Mouse (Mus musculus) adrenal gland, postnatal 36 days (tissue): Measurements from ENCODE around the gene Serpinb9e. TPM values are rescaled to one million over a fixed set of nuclear protein-coding genes. Genes with fewer than 3 reads are reported as not detected.
"Not testable (repeated sequence)": the region's sequence is repeated elsewhere in the genome, so short reads cannot be mapped to it uniquely, and the experiment has no call there.

ENCODE experiments used
- DNase-seq, 2 experiments: peaks; one replicate each; pipeline ENCODE4 v3.0.0; 2021; ENCODE audit warnings: mixed read lengths in 1 of 2
- long read RNA-seq, 2 experiments: library from polyadenylated mRNA; stranded (forward); transcript quantifications; one replicate each; pipeline ENCODE4 v2.0.0; 2021; ENCODE audit warnings: borderline sequencing depth in 2 of 2
- total RNA-seq, 2 experiments: library from RNA; stranded (reverse); gene quantifications; 2 replicates each; pipeline ENCODE4 v1.2.3; 2021

Serpinb9e gene
- total RNA-seq, result not detected
- long read RNA-seq, experiment 1, result 0 reads
- long read RNA-seq, experiment 2, result 0 reads

DNA sequence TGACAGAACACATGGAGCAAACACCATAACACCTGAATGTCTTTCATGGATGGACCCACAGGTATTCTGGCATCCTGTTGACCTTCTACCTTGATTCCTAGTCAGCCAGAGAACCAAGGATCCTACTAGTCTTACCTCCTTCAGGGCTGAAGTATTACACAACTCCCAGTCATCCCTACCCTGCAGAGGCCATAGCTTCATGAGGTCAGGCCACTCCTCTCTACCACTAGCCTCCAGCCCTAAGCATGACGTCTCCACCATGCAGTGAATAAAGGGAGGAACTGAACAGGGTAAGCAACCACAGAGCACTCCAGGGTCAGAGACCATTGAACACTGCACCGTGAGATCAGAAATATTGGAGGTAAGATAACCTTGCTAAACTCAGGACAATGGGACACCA is at the start of gene Serpinb9e:
Serpinb9e (plus strand) TSS at position 301 of the 400 bp plus-strand sequence.
- DNase-seq, result not testable (repeated sequence)

DNA sequence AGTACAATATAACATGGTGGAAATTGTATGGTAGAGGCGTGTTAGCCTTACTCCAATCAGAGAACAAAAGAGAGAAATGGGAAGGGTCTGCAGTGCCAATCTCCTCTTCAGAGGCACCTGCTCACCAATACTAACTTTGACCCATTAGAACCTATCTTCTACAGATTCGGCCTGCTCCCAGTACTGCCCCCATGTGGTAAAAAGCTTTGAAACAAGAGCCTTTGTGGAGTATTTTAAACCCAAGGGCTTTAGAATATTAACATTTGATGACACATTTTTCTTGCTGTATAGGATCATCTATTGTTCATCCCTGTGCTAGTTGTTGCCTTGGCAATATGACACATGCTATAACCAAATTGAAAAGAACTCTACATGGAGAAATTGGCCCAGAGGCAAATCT is 49.7 kb upstream of the Serpinb9e start:
- peak in 1 of 2 experiments; percentile 3 for DNase-seq

DNA sequence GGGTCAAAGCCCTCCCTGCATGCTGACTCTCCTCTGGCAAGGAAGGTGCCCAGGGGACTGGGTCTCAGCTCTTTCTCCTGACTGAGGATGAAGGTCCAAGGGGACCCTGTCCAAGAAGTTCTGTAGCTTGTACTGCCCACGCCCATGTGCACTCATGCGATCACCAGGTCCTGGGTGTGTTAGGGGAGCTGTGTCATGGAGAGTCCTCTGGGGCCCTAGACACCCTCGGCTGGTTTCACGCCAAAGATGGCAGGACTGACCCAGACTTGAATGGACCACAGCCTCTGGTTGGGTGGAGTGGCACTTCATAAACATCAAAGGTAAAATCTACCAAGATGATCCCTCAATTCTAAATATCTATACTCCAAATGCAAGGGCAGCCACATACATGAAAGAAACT is 59.2 kb downstream of the Serpinb9e start:
- DNase-seq, result not testable (repeated sequence)

Other genes with a start within 250 kb of the Serpinb9e start
- gene Serpinb9, start 246.4 kb upstream of the Serpinb9e start, total RNA-seq, result 10 to 100 TPM; 18.7 to 20.0 TPM
- gene Serpinb9b, start 222.2 kb upstream of the Serpinb9e start, total RNA-seq, result under 1 TPM; 0.13 to 0.16 TPM
- under 1 TPM; 0.17 to 0.49 TPM for gene Serpinb1b, start 171.0 kb upstream of the Serpinb9e start, total RNA-seq
- gene Serpinb9c, start 89.9 kb upstream of the Serpinb9e start, total RNA-seq, result not detected
- gene Serpinb9d, start 56.7 kb upstream of the Serpinb9e start, total RNA-seq, result not detected
- not detected for gene Serpinb9f, start 74.5 kb downstream of the Serpinb9e start, total RNA-seq
- gene Gm11397, start 146.1 kb downstream of the Serpinb9e start, total RNA-seq, result not detected
- not detected for gene Serpinb9g, start 235.2 kb downstream of the Serpinb9e start, total RNA-seq